Mouse (Mus musculus): ENCODE results near the gene Ppp1r3c.

The Ppp1r3c gene

DNA sequence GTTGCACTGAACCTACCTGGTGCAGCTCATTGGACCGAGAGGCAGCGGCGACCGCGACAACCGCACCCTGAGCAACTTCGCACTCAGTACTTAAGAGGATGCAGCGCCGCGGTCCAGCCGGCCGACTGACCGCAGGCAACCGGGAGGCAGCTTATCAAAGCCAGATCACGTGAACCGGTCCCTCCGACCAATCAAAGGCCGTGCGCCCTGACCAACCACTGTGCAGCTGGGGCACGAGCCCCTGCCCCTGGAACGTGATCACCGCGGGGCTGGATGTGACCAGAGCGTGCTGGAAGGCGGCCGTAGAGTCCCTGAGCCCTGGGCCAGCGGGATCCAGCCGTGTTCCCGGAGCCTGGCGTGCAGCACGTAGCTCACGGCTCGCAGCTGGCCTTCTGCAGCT, at the start of gene Ppp1r3c:
Ppp1r3c (minus strand) TSS at position 117 of the 400 bp plus-strand sequence.
- DNase-seq: peak; percentile 87 to 90

DNA sequence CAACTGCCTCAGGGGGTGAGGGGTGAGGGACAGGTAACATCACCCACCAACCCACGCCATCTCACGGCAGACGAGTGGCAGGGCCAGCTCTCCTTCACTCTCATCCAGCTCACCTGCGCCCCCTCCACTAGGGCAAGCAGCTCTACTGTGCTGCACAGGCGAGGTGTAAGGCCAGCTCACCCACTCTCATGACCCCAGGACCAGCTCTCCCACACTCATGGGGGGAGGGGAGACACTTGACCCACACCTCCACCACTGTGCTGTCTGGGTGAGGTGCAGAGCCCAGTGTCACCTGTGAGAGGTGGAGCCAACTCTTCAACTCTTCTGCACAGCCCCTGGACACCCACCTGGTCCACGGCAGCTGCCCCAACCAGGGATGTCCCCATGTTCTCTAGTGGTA, 46.7 kb upstream of the Ppp1r3c start:
- DNase-seq: no peak

DNA sequence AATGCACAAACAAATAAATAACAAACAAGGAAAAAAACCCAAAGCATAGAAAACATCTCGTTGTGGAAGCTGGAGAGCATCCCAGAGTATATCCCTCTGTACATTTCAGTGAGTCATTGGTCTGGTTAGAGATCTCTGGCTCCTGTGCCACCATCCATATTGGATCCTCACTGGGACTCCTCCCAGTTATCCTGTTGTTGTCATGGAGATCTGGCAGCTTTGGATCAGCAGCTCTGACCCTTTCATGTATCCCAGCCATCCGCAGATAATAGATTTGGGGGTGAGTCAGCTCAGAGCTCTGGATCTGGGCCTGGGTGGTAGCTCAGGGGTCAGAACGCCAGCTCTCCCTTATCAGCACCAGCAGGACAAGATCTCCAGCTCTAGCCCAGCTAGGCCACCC, 46.1 kb upstream of the Ppp1r3c start:
- DNase-seq: peak in 1 of 2 experiments; percentile 29

DNA sequence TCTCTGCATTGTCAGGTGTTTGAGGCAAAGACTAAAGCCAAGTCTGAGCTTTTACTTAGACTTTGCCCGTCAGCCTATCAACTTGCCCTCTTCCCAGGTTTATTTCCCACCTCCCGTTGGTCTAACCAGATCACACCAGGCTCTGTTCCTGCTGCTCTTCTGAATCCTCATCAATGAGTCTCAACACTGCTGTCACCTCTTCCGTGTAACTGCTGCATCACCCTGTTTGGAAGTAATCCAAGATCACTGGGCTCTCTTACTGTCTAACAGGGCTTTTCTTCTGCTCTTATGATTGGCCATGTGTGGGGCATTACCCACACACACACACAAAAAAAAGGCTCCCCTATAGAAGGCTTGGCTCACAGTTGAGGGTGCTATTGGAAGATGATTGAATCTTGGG, 45.5 kb upstream of the Ppp1r3c start:
- DNase-seq: no peak

DNA sequence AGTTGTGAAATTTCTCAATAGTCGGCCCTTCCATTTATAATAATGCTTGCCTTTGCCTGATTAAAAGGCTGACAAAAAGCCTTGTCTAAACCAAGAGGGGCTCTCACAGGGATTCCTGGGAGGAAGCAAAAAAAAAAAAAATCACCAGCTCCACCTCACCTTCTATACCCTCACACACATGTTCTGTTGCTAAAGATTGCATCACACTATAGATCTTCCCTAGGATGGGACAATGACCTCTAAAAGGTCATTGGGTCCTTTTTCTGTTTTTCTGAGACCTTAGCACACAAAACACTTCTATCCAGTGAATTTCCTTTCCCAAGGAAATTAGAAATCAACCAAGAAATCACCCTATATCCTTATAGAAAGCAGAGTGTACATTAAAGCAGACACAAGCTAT, 43.9 kb upstream of the Ppp1r3c start:
- DNase-seq: no peak

DNA sequence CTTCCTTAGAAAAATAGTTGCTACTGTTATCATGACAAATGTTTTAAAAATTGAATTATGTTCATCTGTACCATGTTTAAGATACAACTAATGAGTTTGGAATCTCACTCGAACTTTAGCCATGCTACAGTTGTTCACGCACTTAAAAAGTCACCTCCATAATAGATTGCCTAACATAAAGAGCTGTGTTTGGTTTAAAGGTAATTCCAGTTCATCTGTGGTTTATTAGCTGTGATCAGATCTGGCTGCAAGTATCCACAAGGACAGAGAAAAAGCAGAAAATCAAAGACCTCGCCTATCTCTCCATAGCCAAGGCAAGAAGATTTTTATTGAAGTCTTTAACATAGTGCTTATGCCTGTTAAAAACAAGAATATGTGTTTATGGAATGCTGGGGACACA, 43.3 kb upstream of the Ppp1r3c start:
- no peak for DNase-seq

DNA sequence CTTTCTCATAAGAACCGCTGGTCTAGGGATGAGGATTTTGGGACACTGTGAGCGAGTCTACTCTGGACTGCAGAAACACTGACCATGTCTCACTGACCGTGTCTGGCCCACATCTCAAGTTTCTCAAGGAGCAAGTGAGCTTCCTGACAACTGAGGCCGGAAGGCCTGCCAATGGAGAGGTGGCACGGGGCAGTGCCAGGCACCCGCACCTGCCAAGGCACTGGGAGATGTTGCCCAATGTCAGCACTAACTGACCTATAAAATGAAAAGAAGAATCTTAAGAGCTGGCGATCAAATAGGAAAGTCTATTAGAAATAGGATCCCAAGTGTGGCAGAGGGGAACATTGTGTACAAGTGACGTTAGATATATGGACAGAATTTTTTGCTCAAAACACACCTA, 39.1 kb upstream of the Ppp1r3c start:
- DNase-seq: peak in 1 of 2 experiments; percentile 13

DNA sequence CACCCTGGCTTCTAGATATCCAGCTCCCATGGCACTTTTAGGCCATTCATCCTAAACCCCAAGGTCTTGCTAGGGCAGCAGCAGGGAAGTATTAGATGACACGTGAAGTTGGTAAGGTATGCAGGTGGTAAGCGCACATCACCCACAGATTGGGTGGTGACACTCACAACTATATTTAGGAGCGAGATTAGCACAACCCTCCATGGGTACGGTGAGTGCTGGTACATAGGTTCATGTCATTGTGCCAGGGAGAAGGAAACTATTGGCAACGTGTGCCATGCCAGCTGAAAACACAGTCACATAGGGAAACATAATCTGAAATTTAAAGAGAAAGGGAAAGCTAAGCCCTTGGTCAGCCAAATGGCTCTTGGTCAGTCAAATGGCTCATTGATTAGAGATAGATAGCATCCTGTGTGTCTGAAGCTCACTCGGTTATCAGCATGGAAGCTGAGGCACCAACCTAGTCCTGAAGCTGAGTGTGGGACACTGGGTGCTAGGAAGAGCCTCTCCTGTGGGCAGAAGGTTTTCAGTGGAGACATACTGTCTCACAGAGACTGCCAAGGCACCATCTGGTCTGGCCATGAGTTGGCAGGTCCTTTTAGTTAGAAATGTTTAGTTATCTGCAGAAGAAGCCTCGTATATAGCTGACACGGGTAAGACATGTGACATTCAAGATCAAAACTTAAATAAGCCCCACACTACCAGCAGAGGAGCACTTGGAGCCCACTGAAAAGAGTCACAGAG, 37.4 kb upstream of the Ppp1r3c start:
- DNase-seq: peak; percentile 38 to 52

DNA sequence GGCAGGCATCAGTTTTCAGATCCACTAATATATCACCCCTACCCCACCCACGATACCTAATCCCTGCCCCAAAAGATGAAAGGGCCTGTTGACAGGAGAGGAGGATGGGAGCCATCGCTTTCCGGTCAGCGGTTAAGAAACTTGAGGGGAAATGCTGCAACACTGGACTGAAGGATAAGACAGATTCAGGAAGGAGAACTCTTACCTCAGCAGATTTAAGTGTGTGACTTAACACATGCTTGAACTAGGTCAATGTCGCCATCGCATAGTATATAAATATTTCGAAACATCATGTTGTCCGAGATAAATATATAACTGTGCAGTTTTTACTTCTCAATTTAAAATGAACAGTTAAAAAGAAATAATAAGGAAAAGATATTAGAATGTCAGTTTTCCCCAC, 31.6 kb upstream of the Ppp1r3c start:
- DNase-seq: no peak

DNA sequence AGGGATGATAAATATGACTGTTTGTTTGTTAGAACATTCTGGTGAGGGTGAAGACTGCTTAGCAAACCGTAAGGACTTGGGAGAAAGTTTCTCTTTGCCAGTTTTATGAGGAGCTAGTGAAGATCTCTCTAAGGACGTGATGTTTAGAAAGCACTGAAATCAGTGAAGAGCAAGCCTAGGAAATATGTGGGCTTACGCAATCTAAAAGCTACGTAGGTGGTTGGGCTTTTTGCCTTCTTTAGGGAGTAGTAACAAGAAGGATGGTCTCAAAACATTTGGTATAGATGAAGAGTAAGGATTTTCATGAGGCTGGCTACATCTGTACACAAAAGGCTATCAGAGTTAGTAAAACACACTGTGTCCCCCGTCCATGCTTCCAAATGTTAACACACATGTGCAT, 28.0 kb upstream of the Ppp1r3c start:
- no peak for DNase-seq

DNA sequence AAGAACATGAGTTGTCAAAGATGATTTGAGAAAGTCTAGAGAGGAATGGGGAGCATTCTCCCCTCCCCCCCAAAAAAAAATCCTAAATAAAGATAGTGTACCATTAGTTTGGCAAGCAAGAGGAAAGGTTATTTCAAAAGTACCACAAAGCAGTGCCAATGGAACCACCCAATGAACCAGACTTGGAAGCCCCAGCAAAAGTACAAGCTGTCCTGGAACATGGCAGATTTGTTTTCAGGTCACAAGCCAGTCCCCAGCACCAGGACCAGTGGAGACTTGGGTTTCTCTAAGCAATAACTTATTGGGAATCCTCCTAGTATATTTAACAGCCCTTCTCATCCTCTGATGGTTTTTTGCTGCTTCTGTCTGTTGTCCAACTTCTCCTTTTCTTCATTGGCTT, 12.5 kb upstream of the Ppp1r3c start:
- DNase-seq: no peak

DNA sequence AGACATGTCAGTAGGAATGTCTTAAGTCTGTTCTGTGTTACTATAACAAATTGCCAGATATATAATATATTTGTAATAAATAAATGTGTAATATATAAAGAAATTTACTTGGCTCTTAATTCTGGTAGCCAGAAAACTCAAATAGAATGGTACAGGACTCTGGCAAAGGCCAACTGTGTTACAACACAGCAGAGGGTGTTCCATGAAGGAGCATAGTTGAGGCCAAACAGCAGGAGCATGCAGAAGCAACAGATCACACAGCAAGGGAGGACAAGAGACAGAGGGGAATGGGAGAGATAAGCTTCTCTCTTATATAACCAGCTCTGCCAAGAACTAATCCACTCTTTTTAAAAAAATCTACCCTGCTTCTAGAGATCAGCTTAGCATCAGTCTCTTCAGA, 5.9 kb upstream of the Ppp1r3c start:
- DNase-seq: no peak

DNA sequence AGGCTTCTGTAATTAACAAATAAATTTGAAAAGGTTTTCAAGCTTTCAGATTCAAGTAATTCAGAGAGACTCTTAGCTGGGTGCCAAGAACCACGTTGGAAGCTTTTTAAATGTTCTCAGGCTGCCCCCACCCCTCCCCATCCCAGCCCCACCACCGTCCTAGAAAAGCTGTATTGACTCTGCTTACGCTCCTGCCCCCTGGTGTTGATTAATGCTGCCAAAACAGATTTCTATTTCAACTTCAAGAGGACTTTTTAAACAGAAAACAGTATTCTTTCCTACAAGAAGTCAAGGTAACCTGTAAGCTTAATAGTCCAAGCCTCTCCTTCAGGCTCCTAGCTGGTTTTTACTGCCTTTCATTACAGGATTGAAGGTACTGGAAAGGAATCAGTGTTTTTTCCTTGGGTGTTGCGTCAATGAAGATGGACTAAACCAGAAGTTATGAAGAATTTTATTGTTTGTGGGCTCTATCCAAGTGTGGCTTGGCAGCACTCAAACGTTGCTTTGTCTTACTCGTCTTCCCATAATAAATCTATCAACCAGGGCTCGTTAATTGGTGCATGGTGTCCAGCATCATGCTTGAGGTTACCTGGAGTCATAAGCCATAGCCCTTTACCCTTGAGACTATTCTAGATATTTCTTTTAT, 3.2 kb upstream of the Ppp1r3c start:
- DNase-seq: peak; percentile 20 to 31

DNA sequence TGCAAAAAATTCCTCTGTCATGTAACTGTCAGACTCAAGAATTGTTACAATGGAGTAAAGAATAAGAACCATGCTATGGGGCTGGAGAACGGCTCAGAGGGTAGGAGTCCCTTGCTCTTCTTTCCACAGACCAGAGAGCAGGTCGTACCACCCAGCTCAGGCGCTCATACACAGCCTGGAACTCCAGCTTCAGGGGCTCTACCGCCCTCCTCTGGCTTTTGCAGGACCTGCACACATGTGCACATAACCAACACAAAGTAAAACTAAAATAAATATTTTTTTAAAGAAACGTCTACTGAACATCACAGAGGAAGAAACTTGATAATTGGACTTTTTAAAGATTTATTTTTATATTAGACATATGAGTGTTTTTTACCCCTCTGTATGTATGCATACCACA, 1.6 kb upstream of the Ppp1r3c start:
- no peak for DNase-seq

DNA sequence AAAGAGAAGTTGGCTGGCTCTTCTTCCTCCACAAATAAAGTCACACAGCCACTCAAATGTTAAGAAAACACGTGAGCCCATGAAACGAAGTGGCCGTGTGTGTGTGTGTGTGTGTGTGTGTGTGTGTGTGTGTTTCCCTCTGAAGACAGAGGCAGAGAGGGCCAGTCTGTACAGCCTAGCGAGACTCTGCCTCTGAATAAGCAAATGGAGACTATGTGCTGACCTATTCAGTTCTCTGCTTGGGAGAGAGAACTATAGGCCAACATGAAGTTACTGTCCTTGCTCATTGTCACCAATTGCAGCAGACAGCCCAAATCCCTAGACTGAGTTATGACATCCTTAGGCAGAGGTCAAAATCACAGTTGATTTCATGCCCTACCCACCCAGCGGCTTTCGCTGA, 634 bp upstream of the Ppp1r3c start:
- DNase-seq: no peak

DNA sequence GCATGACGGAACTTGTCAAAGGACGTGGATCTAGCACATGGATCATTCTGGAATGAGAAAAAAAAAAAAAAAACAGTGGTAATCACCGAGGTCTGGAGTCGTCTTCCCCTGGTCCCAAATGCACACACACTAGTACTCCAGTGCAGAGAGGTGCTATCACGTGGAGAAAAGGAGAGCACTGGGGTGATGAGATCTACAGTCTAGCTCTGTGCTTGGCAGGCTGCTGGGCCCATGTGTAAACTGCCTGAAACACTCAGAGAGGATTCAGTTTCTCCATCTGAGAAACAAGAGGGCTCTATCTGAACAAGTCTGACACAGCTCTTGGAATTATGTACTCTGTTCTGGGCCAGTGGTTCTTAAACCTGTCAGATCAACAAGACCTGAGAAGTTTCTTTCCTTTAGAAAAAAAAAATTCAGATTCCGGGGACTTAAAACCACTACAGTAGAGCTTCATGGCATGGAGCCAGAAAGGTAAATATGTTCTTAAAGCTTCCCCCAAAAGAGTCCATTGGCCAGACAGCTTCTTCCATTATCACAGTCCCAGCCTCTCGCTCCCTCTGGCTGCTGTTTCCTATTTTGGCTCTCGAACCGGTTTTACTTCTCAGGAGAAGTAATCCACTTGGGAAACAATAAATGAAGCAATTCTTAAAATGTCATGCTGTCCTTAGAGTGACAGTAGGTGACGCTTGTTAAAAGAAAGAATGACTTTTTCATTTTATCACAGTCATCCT, 2.0 kb downstream of the Ppp1r3c start:
- no peak for DNase-seq

DNA sequence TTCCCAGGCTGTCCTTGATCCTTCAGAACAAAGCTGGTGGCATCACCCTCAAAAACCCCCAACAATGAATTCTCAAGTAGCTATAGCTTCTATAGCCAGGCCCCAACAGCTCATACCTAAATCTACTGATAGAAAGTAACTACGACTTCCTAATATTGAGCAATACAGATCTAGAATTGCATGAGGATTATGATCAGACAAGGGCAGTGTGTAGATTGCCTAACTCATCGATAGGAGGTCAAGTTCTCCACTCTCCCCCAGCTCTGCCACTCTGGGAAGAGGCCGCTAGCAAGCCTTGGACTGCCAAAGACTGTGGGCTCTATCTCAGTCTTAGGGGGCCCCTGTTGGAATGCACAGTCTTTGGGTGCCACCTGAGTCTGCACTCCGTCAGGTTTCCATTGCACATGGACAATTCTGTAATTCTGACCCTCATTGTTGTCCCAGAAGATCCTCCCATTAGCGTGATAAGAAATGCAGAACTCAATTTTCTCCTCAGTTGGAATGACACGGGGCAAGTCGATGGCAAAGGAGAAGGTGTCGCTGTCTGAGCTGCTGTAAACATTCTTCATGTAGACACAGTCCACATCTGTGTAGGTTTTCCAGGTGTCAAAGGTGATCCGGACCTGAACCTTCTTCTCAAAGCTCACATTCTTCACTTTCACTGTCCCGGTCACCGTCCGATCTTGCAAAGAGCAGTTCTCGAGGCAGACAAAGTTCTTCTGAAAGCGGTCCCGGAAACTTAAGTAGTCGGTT, 3.1 kb downstream of the Ppp1r3c start:
- no peak for DNase-seq

DNA sequence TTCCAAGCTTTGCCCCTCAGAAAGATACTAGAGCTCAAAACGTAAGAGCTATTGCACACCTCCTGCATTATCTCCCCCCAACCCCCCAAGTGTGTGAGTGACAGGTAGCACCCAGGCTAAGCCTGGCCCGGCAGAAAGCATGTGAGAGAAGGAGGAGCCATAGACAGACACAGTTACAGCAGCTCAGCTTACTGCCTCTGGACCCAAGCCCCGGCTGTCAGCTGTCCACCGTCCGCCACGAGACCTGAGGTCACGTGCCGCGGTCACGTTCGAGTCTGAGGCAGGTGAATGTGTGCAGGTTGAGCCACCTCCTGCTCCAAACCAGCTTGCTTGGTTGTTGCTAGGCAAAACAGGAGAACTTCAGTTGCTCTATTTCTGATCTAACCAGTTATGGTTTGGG, 5.1 kb downstream of the Ppp1r3c start:
- no peak for DNase-seq

DNA sequence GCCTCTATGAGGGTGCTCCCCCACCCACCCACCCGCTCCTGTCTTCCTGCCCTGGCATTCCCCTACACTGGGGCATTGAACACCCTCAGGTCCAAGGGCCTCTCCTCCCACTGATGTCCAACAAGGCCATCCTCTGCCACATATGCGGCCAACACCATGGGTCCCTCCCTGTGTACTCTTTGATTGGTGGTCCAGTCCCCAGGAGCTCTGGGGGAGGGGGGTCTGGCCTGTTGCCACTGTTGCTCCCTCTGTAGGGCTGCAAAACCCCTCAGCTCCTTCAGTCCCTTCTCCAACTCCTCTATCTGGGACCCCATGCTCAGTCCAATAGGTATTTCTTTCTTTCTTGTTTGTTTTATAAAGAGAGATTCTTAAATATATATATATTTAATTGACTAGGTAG, 6.0 kb downstream of the Ppp1r3c start:
- peak in 1 of 2 experiments; percentile 21 for DNase-seq

DNA sequence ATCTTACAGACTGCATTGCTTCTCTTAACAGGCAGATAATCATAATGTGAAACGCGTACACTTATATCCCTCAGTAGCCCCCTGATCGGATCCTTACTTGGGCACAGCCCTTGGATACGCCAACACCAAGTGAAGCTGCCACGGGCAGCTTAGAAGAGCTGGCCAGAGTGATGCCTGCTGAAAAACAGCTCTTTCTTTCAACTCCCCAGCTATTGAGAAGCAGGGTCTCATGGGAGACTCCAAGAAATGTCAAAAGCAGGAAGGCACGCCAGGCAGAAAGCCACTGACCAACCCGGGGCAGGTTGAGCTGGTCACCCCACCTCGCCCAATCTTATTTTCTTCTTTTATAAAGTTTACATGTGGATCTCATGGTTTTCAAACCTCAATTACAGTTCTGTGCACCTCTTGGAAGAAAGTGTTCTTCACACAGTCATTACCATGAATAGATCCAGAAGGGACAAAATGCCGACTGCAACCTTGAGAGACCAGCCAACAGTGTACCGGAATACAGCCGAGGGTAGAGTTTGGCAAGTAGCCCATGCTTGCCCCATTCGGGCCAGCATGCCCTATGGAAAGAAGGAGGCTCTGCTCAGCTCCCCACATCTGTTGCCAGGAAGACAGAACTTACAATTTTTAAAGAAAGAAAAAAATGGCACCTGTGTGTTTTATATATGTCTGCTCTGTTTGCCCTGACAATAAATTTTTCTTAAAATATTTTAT, 7.6 kb downstream of the Ppp1r3c start:
- peak in 1 of 2 experiments; percentile 20 for DNase-seq

DNA sequence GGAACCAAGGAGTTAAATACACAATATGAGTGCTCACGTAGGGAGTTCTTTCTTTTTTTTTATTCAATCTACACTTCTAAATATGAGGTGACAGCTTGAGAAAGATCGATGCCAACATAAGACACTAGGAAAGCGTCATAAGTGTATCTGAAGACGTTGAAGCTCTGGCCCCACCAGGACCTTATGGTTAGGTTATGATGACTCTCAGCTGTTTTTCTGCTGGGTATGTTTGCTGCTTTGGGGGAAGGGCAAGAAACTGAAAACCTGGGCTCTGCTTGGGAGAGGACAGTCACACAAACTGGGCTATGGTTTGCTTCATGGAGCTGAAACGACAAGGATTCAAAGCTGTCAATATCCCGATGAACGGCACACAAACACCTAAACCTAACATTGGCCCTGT, 11.5 kb downstream of the Ppp1r3c start:
- no peak for DNase-seq

DNA sequence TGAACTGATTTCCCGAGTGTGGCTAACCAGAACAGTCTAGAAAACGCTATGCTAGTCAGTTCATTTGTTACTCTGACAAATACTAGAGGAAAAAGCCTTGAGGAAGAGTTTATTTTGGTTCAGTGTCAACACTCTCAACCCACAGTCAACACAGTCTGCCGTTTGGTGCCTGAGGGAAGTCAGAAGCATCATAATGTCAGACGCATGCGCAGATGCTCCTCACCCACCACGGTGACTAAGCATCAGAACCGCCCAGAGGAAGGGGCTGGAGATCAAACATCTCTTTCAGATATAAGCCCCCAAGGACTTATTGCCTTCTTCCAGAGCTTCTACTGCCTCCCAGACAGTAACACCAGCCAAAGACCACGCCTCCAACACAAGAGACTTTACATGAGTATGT, 15.3 kb downstream of the Ppp1r3c start:
- no peak for DNase-seq

DNA sequence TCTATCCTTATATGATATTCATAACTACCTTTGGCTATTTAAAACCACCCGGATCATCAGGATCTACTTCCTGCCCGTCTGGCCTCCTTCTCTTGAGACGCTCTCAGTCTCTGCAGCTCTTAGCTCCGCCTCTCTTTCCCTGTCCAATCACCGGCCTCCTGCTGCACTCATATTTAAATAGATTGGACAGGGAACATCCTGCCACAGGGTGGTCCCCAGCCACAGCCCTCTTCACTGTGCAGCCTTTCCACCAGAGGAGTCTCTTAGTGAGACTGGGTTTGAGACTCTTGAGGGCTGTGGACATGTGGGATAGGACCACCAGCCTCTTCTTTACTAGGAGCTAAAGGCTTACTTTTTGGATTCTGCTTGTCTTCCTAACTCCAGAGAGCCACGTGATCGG, 20.2 kb downstream of the Ppp1r3c start:
- DNase-seq: no peak

All from cerebellum, postnatal 10 days (tissue).